Mouse (Mus musculus): ENCODE results near the gene Sac3d1.

DNA sequence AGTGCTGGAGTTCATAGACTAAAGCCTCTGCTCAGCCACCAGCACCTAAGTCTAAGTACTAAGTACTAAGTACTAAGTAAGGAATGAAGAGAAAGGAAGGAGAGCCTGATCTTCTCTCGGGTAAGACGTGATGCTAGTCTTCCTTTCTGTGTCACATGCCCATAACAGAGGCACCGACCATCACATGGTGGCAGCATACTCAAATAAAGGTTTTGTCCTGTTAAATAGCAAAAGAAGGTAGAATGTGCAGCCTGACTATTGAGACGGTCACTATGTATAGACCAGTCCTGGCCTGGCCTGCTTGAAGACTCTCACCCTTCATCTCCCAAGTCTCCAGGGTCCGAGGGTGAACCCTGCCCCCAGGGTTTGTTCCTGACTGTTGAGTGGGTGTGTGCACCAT, 26.4 kb upstream of the Sac3d1 start:
- TF ChIP-seq POLR2A (IDR thresholded peaks at IDR 0.05; ENCODE audit: low read depth, low read length), result no peak
- TF ChIP-seq CTCF (conservative IDR thresholded peaks at IDR 0.05; ENCODE audit: insufficient read depth, insufficient read length, low read depth, low read length), result no peak
